Comparison of ENCODE assay signal across 11 mouse cellular contexts in genomic region chr5:100536638-100537037, GRCm38 (mm10). TPM values are rescaled to one million over a fixed set of nuclear protein-coding genes. Genes with fewer than 3 reads are reported as not detected.
A peak's percentile ranks its signal among the peaks of the same experiment; 100 is the strongest.
DNase-seq lines count a peak whose midpoint lies in the region; ATAC-seq lines count a peak whose summit lies in the region.
"Had no signal": no experiment of that assay in that cellular context is flagged by ENCODE, and none has a peak within 500 bp of the region (broad histone marks: within the 10 kb centered on the region; RNA-seq: fewer than 3 reads in every experiment).

No protein-coding gene starts in this region.

- no peak overlapping the region for H3K9ac ChIP-seq in hindbrain, embryonic 14.5 days
- no peak overlapping the region for H3K9ac ChIP-seq in hindbrain, embryonic 12.5 days
- H3K9ac ChIP-seq: embryonic facial prominence, embryonic 13.5 days; stomach, embryonic 15.5 days had no signal

- H3K4me2 ChIP-seq in hindbrain, embryonic 14.5 days (replicated peaks): no peak overlapping the region
- no peak overlapping the region for H3K4me2 ChIP-seq in hindbrain, embryonic 12.5 days (replicated peaks)
- H3K4me2 ChIP-seq: embryonic facial prominence, embryonic 13.5 days; stomach, embryonic 15.5 days had no signal

- H3K4me3 ChIP-seq in hindbrain, embryonic 14.5 days (replicated peaks; ENCODE audit: low read length): no peak overlapping the region
- no peak overlapping the region for H3K4me3 ChIP-seq in hindbrain, embryonic 12.5 days
- H3K4me3 ChIP-seq: embryonic facial prominence, embryonic 13.5 days; stomach, embryonic 15.5 days had no signal

- no peaks in the 10 kb centered on the region for H3K9me3 ChIP-seq in hindbrain, embryonic 14.5 days (ENCODE audit: control insufficient read depth, low read length)
- no peaks in the 10 kb centered on the region for H3K9me3 ChIP-seq in hindbrain, embryonic 12.5 days (replicated peaks)
- H3K9me3 ChIP-seq: embryonic facial prominence, embryonic 13.5 days; stomach, embryonic 15.5 days had no signal

- WGBS in hindbrain, embryonic 14.5 days: 85% methylated on average over 3 of the region's 3 CpGs
- 88% methylated on average over 3 of the region's 3 CpGs for WGBS in hindbrain, embryonic 12.5 days

- no peak overlapping the region for H3K27ac ChIP-seq in hindbrain, embryonic 14.5 days
- no peak overlapping the region for H3K27ac ChIP-seq in hindbrain, embryonic 12.5 days
- H3K27ac ChIP-seq: embryonic facial prominence, embryonic 13.5 days; stomach, embryonic 15.5 days had no signal

- DNase-seq in hindbrain, embryonic 14.5 days (ENCODE audit: low spot score): peak; percentile 49
- DNase-seq in CD4-positive, CD25-positive, alpha-beta regulatory T cell, adult 2 months (ENCODE audit: low read depth, low spot score): peak; percentile 75
- DNase-seq in T-cell, adult 2 months (ENCODE audit: low spot score): peak; percentile 45
- no peak for DNase-seq in ovary, postnatal 14 days (ENCODE audit: low spot score)
- DNase-seq in ovary, postnatal 10 days (ENCODE audit: low spot score): no peak

- H3K27me3 ChIP-seq in hindbrain, embryonic 14.5 days (ENCODE audit: control insufficient read depth, insufficient read depth, low read length): no peaks in the 10 kb centered on the region
- no peaks in the 10 kb centered on the region for H3K27me3 ChIP-seq in hindbrain, embryonic 12.5 days
- H3K27me3 ChIP-seq: embryonic facial prominence, embryonic 13.5 days; stomach, embryonic 15.5 days had no signal

- no peaks in the 10 kb centered on the region for H3K4me1 ChIP-seq in hindbrain, embryonic 14.5 days (replicated peaks; ENCODE audit: control insufficient read depth, insufficient read depth, low read length)
- H3K4me1 ChIP-seq in hindbrain, embryonic 12.5 days: no peaks in the 10 kb centered on the region
- H3K4me1 ChIP-seq: embryonic facial prominence, embryonic 13.5 days; stomach, embryonic 15.5 days had no signal

- ATAC-seq in hindbrain, embryonic 14.5 days (ENCODE audit: low FRiP score): no peak
- no peak for ATAC-seq in hindbrain, embryonic 12.5 days (ENCODE audit: low FRiP score)
- ATAC-seq in inflammation-experienced regulatory T-cells, adult 6 months: peak; percentile 79
- ATAC-seq in megakaryocyte, adult 5-6 weeks (ENCODE audit: poor library complexity, severe bottlenecking): peak; percentile 86

- H3K36me3 ChIP-seq in hindbrain, embryonic 14.5 days (replicated peaks; ENCODE audit: control insufficient read depth, insufficient read depth): peaks cover 79% of the 10 kb centered on the region
- peaks cover 57% of the 10 kb centered on the region for H3K36me3 ChIP-seq in hindbrain, embryonic 12.5 days

RNA-seq across cellular contexts. Expression of gene Cops4, which starts 18.5 kb away (rescaled TPM):
- polyA plus RNA-seq in hindbrain, embryonic 14.5 days (2014; fragmentation: Nextera tagmentation; extraction: Ambion mirVana): 189 and 190 TPM in 2 replicates
- 185 and 195 TPM in 2 replicates for polyA plus RNA-seq in hindbrain, embryonic 12.5 days (2016; fragmentation: Nextera tagmentation; extraction: Ambion mirVana)
- polyA plus RNA-seq in inflammation-experienced regulatory T-cells, adult 6 months (2017; shearing (Covaris generic)): 100 to 1,000 TPM in 2 of 3 experiments, 10 to 100 TPM in 1; 99.1 to 127 (median 102) TPM
- 45.6 and 56.6 TPM in 2 replicates for total RNA-seq in megakaryocyte, adult 5-6 weeks (2015)
- 81.4 and 81.5 TPM in 2 replicates for total RNA-seq in megakaryocyte, adult 5-6 weeks (2017)

RNA-seq across cellular contexts. Expression of gene Plac8, which starts 35.4 kb away (rescaled TPM):
- polyA plus RNA-seq in hindbrain, embryonic 14.5 days (2014; fragmentation: Nextera tagmentation; extraction: Ambion mirVana): 0.60 and 1.4 TPM in 2 replicates
- polyA plus RNA-seq in hindbrain, embryonic 12.5 days (2016; fragmentation: Nextera tagmentation; extraction: Ambion mirVana): 1.8 and 3.0 TPM in 2 replicates
- 10 to 100 TPM in 1 of 3 experiments, 1 to 10 TPM in 2; 5.5 to 17.7 (median 6.8) TPM for polyA plus RNA-seq in inflammation-experienced regulatory T-cells, adult 6 months (2017; shearing (Covaris generic))
- 1,942 and 2,045 TPM in 2 replicates for total RNA-seq in megakaryocyte, adult 5-6 weeks (2015)
- total RNA-seq in megakaryocyte, adult 5-6 weeks (2017): 1,369 and 1,731 TPM in 2 replicates
- total RNA-seq: left cerebral cortex, postnatal 36 days had no signal

RNA-seq across cellular contexts. Expression of gene Lin54, which starts 36.2 kb away (rescaled TPM):
- polyA plus RNA-seq in hindbrain, embryonic 14.5 days (2014; fragmentation: Nextera tagmentation; extraction: Ambion mirVana): 9.0 and 9.9 TPM in 2 replicates
- polyA plus RNA-seq in hindbrain, embryonic 12.5 days (2016; fragmentation: Nextera tagmentation; extraction: Ambion mirVana): 14.1 and 14.4 TPM in 2 replicates
- polyA plus RNA-seq in inflammation-experienced regulatory T-cells, adult 6 months (2017; shearing (Covaris generic)): 10 to 100 TPM in 1 of 3 experiments, 1 to 10 TPM in 2; 8.2 to 10.3 (median 9.2) TPM
- 36.7 and 39.9 TPM in 2 replicates for total RNA-seq in megakaryocyte, adult 5-6 weeks (2015)
- 42.2 and 45.1 TPM in 2 replicates for total RNA-seq in megakaryocyte, adult 5-6 weeks (2017)

Comparison
In these comparisons a context has a peak if more than half of its experiments do, and no peak if none do; other contexts are left out.
1. ATAC-seq: peak in inflammation-experienced regulatory T-cells, adult 6 months (single experiment) and megakaryocyte, adult 5-6 weeks (single experiment); none in hindbrain, embryonic 14.5 days (single experiment) and hindbrain, embryonic 12.5 days (single experiment).
2. DNase-seq: peak in hindbrain, embryonic 14.5 days (single experiment), CD4-positive, CD25-positive, alpha-beta regulatory T cell, adult 2 months (single experiment) and T-cell, adult 2 months (single experiment); none in ovary, postnatal 14 days (single experiment) and ovary, postnatal 10 days (single experiment).